Mouse (Mus musculus) embryonic facial prominence, embryonic 14.5 days (tissue): ENCODE data around the gene Sbsn. TPM values are rescaled to one million over a fixed set of nuclear protein-coding genes. Genes with fewer than 3 reads are reported as not detected.
"Not testable (repeated sequence)": the region's sequence is repeated elsewhere in the genome, so short reads cannot be mapped to it uniquely, and the experiment has no call there.

ENCODE experiments used
- ATAC-seq: fragments of 200-750 bp; cut with Nextera tagmentation; 2 replicates; pipeline ENCODE4 v1.8.0; 2017; ENCODE audit warnings: low read depth, moderate number of reproducible peaks, moderate TSS enrichment
- DNase-seq: peaks from one replicate; pipeline ENCODE4 v3.0.0-alpha.2; 2015; ENCODE audit warnings: low spot score
- H3K27ac ChIP-seq: fragments of 300-500 bp; sonication (generic); replicated peaks from 2 replicates; pipeline ENCODE4 v1.5.1; 2014; ENCODE audit warnings: low read depth, mild to moderate bottlenecking, low read length, moderate library complexity
- H3K27me3 ChIP-seq: fragments of 300-500 bp; sonication (generic); replicated peaks from 2 replicates; pipeline ENCODE4 v1.6.1; 2014; ENCODE audit warnings: low read length; ENCODE audit not compliant: control insufficient read depth, insufficient read depth
- H3K36me3 ChIP-seq: fragments of 300-500 bp; sonication (generic); 2 replicates; pipeline ENCODE4 v1.6.1; 2014; ENCODE audit warnings: low read length, mixed read lengths; ENCODE audit not compliant: control insufficient read depth, insufficient read depth
- H3K4me1 ChIP-seq: fragments of 300-500 bp; sonication (generic); 2 replicates; pipeline ENCODE4 v1.6.1; 2014; ENCODE audit warnings: antibody characterized with exemption, low read length; ENCODE audit not compliant: control insufficient read depth, insufficient read depth
- H3K4me2 ChIP-seq: fragments of 300-500 bp; sonication (generic); 2 replicates; pipeline ENCODE4 v1.6.1; 2014; ENCODE audit warnings: low read depth, mild to moderate bottlenecking, low read length, moderate library complexity, mixed read lengths
- H3K4me3 ChIP-seq: fragments of 300-500 bp; sonication (generic); 2 replicates; pipeline ENCODE4 v1.5.1; 2014; ENCODE audit warnings: low read depth, mild to moderate bottlenecking, low read length
- H3K9ac ChIP-seq: fragments of 300-500 bp; sonication (generic); 2 replicates; pipeline ENCODE4 v1.6.1; 2014; ENCODE audit warnings: low read depth, mild to moderate bottlenecking, low read length, moderate library complexity, mixed read lengths
- H3K9me3 ChIP-seq: fragments of 300-500 bp; sonication (generic); 2 replicates; pipeline ENCODE4 v1.6.1; 2016; ENCODE audit warnings: low read length; ENCODE audit not compliant: control insufficient read depth
- WGBS: fragments of 180-500 bp; shearing (Covaris S2); extraction: QIAGEN DNeasy Blood & Tissue Kit; methylation state at CpG from one replicate; pipeline ENCODE4 v1.1.7; 2014; 5-methylcytosine and 5-hydroxymethylcytosine counted together
- polyA plus RNA-seq: library from polyadenylated mRNA; unstranded; fragments of >200 nt; fragmentation: Nextera tagmentation; extraction: Ambion mirVana; gene quantifications from 2 replicates; pipeline ENCODE4 v1.2.1, GENCODE M21; 2014

Gene Sbsn
- polyA plus RNA-seq, 1 experiment from 2014 or later: 33.7 TPM

- Histone ChIP-seq H3K9me3 (no peaks in the 10 kb centered on the region), H3K4me1 (peaks cover 7% of the 10 kb centered on the region; the same call in 1 of the 2 replicates), H3K9ac (no peak overlapping the region), H3K36me3 (peaks cover 18% of the 10 kb centered on the region), H3K4me2 (no peak overlapping the region), H3K27ac (no peak overlapping the region), H3K4me3 (no peak overlapping the region), H3K27me3 (no peaks in the 10 kb centered on the region; the same call in 1 of the 2 replicates)
- DNase-seq (peak; percentile 20), ATAC-seq (no peak)
- 62% methylated on average over 6 of the region's 6 CpGs for WGBS
Measured at GRCm38 (mm10) chr7:30723274-30723953, 27.9 kb upstream of the Sbsn start.

GRCm38 (mm10) chr7:30728214-30728613, 23.1 kb upstream of the Sbsn start:
- Histone ChIP-seq H3K9me3 (no peaks in the 10 kb centered on the region), H3K4me3 (peak overlapping the region; percentile 81), H3K27me3 (no peaks in the 10 kb centered on the region), H3K36me3 (peaks cover 18% of the 10 kb centered on the region), H3K27ac (no peak overlapping the region), H3K4me1 (peaks cover 18% of the 10 kb centered on the region), H3K9ac (peak overlapping the region; percentile 84), H3K4me2 (peak overlapping the region; percentile 70)
- 82% methylated on average over 6 of the region's 6 CpGs for WGBS
- DNase-seq: no peak
- ATAC-seq: no peak

GRCm38 (mm10) chr7:30728739-30729395, 22.4 kb upstream of the Sbsn start:
- DNase-seq (peak; percentile 12), ATAC-seq (peak; percentile 20)
- Histone ChIP-seq H3K4me1 (peaks cover 18% of the 10 kb centered on the region), H3K27me3 (no peaks in the 10 kb centered on the region), H3K9ac (peak overlapping the region; percentile 84), H3K36me3 (peaks cover 18% of the 10 kb centered on the region), H3K4me2 (peak overlapping the region; percentile 70), H3K27ac (0 out of 2 replicates have a peak overlapping the region, but pooled peaks have one; percentile 19), H3K9me3 (no peaks in the 10 kb centered on the region), H3K4me3 (peak overlapping the region; percentile 81)
- WGBS: 8% methylated on average over 23 of the region's 26 CpGs

GRCm38 (mm10) chr7:30729396-30730063, 21.7 kb upstream of the Sbsn start, which contains the start of gene Tmem147:
TSS of gene Tmem147 (minus strand) at chr7:30729540.
- H3K36me3 ChIP-seq: peaks cover 18% of the 10 kb centered on the region
- H3K9ac ChIP-seq: peak within 1 kb of the TSS; percentile 84
- H3K9me3 ChIP-seq: no peaks in the 10 kb centered on the region
- H3K27ac ChIP-seq: peak within 1 kb of the TSS; percentile 85
- ATAC-seq (peak; percentile 99), DNase-seq (peak; percentile 98)
- under 1% methylated on average over 33 of the region's 60 CpGs for WGBS
- no peaks in the 10 kb centered on the region for H3K27me3 ChIP-seq
- H3K4me3 ChIP-seq: peak within 1 kb of the TSS; percentile 81
- H3K4me1 ChIP-seq: peaks cover 18% of the 10 kb centered on the region
- H3K4me2 ChIP-seq: peak within 1 kb of the TSS; percentile 70

- 21% methylated on average over 15 of the region's 22 CpGs for WGBS
- not testable (repeated sequence) for H3K9me3 ChIP-seq, DNase-seq, H3K27me3 ChIP-seq, ATAC-seq
- Histone ChIP-seq H3K27ac (peak overlapping the region; percentile 85), H3K4me3 (peak overlapping the region; percentile 81), H3K36me3 (peaks cover 18% of the 10 kb centered on the region), H3K4me2 (peak overlapping the region; percentile 70), H3K9ac (peak overlapping the region; percentile 84), H3K4me1 (peaks cover 18% of the 10 kb centered on the region)
Measured at GRCm38 (mm10) chr7:30730064-30730722, 21.1 kb upstream of the Sbsn start.

GRCm38 (mm10) chr7:30736211-30736610, 15.1 kb upstream of the Sbsn start:
- Histone ChIP-seq H3K27ac (no peak overlapping the region), H3K4me1 (no peaks in the 10 kb centered on the region), H3K27me3 (no peaks in the 10 kb centered on the region), H3K9me3 (no peaks in the 10 kb centered on the region), H3K4me2 (no peak overlapping the region), H3K36me3 (peaks cover 22% of the 10 kb centered on the region), H3K4me3 (no peak overlapping the region), H3K9ac (no peak overlapping the region)
- ATAC-seq: no peak
- no peak for DNase-seq
- 86% methylated on average over 3 of the region's 3 CpGs for WGBS

GRCm38 (mm10) chr7:30742570-30742969, 8.7 kb upstream of the Sbsn start:
- H3K27ac ChIP-seq, H3K9ac ChIP-seq, H3K4me1 ChIP-seq, ATAC-seq, H3K27me3 ChIP-seq, H3K36me3 ChIP-seq, H3K4me2 ChIP-seq, H3K4me3 ChIP-seq, DNase-seq, H3K9me3 ChIP-seq: not testable (repeated sequence)
- WGBS: 85% methylated on average over 2 of the region's 2 CpGs

- no CpG with 5 or more reads among the region's 4 CpGs for WGBS
- not testable (repeated sequence) for H3K4me3 ChIP-seq, H3K4me2 ChIP-seq, H3K9ac ChIP-seq, H3K27me3 ChIP-seq, DNase-seq, H3K27ac ChIP-seq, H3K4me1 ChIP-seq, H3K9me3 ChIP-seq, ATAC-seq, H3K36me3 ChIP-seq
Measured at GRCm38 (mm10) chr7:30743617-30744016, 7.7 kb upstream of the Sbsn start, which contains the start of gene Gapdhs. TSS of gene Gapdhs (minus strand) at chr7:30743681.
